Mouse (Mus musculus): Measurements from ENCODE around the gene Fcho2. TPM values are rescaled to one million over a fixed set of nuclear protein-coding genes. Genes with fewer than 3 reads are reported as not detected.
A peak's percentile ranks its signal among the peaks of the same experiment; 100 is the strongest.

Gene Fcho2
- total RNA-seq, 2 experiments from 2014 or later = 37.6 to 38.9 TPM

- no peak for DNase-seq (ENCODE audit: low spot score in 2 of 2)
These were observed 6.2 kb downstream of the Fcho2 start for GRCm38 (mm10) chr13:98809087-98809486.

GRCm38 (mm10) chr13:98804480-98804879 is 10.8 kb downstream of the Fcho2 start:
- DNase-seq (ENCODE audit: low spot score in 2 of 2) = no peak

DNA sequence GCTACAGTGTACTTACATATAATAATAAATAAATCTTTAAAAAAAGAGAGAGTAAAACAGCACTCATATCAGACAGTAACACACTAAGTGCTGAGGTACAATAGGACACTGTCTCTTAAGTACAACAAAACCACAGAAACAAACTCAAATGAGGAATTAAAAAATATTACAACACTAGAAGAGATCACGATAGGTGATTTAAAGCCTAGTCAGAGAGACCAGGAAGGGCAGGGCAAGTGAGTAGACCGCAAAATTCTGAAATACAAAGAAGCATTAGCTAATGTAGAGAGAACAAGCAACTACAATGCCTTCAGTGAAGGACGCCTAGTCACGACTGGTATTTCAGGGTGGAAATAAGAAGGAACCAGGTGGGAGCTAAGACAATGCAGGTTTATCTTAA is 11.6 kb downstream of the Fcho2 start:
- DNase-seq (ENCODE audit: low spot score in 2 of 2) = no peak

DNA sequence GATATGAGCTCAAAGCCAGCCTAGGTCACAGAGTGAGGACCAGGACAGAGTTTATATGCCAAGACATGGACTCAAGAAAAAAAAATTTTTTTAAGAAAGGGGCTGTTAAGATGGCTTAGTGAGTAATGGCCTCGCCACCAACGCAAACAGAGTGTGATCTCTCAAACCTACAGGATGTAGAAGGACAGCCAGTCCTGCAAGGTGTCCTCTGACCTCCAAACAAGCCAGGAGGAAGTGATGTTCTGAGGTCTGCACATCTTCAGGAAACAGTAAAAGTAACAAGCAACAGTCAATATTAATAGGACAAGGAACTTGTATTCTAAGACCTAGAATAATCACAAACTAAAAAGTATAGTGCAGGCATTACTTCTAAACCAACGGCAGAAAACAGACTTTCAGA is 12.3 kb downstream of the Fcho2 start:
- DNase-seq (ENCODE audit: low spot score in 2 of 2) = no peak

DNA sequence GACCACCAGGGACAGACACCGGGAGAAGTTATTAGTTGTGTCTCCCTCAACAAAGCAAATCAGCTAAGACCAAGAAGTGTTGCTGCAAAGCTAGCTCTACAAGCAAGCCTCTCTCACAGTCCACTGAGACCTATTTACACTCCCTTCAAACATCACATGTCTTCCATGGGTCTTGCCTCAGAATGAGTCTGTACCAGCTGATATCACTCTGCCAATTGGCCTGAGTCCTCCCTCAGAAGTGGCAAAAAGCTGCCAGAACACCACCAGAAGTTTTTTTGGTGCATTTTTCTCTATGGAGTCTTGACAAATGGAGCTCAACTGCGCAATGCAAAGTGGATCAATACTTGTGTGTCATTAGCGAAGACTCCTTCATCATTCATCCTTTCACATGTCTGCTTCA is 19.7 kb downstream of the Fcho2 start:
- no peak for DNase-seq (ENCODE audit: low spot score in 2 of 2)

- DNase-seq (ENCODE audit: low spot score in 2 of 2) = no peak
These were observed 22.4 kb downstream of the Fcho2 start for GRCm38 (mm10) chr13:98792864-98793263.

DNA sequence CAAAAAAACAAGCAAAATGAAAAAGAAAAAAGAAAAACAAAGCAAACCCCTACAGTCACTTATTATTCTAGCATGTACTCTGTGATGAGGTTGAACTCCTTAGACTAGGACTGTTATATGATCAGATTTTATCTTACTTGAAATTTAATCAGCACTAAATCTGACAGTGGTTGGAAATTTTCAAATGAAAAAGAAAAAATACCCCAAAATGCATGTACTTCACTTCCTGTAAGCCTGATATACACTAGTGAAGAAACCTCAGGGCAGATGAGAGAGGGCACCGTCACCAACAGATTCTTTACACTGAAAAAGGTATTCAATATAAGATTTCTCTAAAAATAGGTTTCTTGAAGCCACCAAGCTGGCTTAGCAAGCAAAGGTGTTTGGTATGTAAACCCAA is 23.6 kb downstream of the Fcho2 start:
- DNase-seq (ENCODE audit: low spot score in 2 of 2) = no peak

GRCm38 (mm10) chr13:98786970-98787685 is 28.1 kb downstream of the Fcho2 start:
- no peak for DNase-seq (ENCODE audit: low spot score in 2 of 2)

GRCm38 (mm10) chr13:98777959-98778358 is 37.3 kb downstream of the Fcho2 start:
- no peak for DNase-seq (ENCODE audit: low spot score in 2 of 2)

DNA sequence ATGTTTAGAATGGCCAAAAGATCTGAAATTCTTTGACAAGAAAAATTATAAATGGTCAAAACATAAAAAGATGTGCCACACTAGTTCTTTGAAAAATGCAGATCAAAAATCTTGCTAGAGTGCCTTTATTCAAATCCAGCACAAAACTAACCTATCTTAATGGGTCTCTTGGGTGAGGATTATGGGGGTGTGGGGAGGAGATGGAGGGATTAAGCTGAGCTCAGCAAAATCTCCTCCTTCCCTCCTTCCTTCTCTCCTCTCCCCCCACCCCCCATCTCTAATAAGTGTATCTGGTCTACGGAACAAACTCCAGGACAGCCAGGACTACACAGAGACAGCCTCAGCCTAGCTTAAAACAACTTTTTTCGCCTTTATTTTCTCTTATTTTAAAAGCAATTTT is 43.8 kb downstream of the Fcho2 start:
- DNase-seq (ENCODE audit: low spot score in 2 of 2) = no peak

GRCm38 (mm10) chr13:98768329-98768728 is 46.9 kb downstream of the Fcho2 start:
- peak in 1 of 2 experiments; percentile 40 for DNase-seq (ENCODE audit: low spot score in 2 of 2)

- DNase-seq (ENCODE audit: low spot score in 2 of 2) = no peak
These were observed 53.5 kb downstream of the Fcho2 start for GRCm38 (mm10) chr13:98761771-98762170.

- no peak for DNase-seq (ENCODE audit: low spot score in 2 of 2)
These were observed 59.4 kb downstream of the Fcho2 start for GRCm38 (mm10) chr13:98755886-98756285.

DNA sequence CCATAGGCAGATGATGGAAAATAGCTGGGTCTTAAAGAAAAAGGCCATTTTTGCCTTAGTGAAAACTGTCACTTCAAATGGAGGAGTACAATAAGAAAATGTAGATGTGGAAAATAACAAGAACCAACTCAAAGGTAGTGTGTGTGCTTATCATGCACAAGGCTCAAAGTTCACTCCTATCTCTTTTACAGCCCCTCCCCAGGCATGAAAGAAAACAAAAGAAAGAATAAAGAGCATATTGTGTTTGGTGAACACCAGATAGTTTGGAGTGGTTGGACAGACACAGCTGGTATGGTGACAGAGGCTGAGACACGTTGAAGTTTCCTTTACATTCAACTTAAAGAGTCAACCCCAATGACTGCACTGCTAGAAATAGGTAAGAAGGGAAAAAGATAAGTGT is 70.6 kb downstream of the Fcho2 start:
- no peak for DNase-seq (ENCODE audit: low spot score in 2 of 2)

GRCm38 (mm10) chr13:98743829-98744228 is 71.4 kb downstream of the Fcho2 start:
- DNase-seq (ENCODE audit: low spot score in 2 of 2) = no peak

DNA sequence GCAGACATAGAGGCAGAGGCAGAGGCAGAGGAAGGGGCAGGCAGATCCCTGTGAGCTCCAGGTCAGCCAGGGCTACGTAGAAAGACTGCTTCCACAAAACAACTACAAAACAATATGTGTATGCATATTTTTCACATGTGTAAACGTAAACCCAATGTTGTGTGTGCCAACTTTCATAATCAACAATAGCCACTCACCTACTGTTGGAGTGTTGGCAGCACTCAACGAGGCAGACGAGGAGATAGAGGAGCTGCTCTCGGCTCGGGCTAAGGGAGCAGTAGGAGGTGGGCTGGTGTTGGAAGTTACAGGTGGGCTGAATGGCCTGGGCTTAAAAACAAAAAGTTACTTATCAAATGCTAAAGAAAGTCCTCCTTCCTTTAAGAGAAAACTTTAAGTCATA is 72.0 kb downstream of the Fcho2 start:
- no peak for DNase-seq (ENCODE audit: low spot score in 2 of 2)

- no peak for DNase-seq (ENCODE audit: low spot score in 2 of 2)
These were observed 77.0 kb downstream of the Fcho2 start for GRCm38 (mm10) chr13:98738213-98738612.

DNA sequence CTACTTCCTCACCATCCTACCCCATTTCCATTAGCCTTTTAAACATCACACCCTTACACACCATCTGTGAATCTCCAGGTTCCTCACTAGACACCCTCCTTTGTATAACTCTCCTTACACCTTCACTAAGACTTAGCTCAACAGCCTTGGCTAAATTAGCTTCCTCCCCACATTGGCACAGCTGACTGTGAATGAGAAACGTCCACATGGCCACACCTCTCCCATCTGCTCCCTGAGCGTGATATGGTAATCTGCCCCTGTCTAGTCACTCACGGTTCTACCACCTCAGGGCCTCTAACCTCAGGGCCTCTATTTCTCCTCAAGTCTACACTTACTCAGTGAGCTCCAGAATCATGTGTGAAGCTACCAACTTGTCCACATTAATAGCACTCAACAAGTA is 82.0 kb downstream of the Fcho2 start:
- no peak for DNase-seq (ENCODE audit: low spot score in 2 of 2)

- peak in 1 of 2 experiments; percentile 65 for DNase-seq (ENCODE audit: low spot score in 2 of 2)
These were observed 85.8 kb downstream of the Fcho2 start for GRCm38 (mm10) chr13:98729271-98730062.

DNA sequence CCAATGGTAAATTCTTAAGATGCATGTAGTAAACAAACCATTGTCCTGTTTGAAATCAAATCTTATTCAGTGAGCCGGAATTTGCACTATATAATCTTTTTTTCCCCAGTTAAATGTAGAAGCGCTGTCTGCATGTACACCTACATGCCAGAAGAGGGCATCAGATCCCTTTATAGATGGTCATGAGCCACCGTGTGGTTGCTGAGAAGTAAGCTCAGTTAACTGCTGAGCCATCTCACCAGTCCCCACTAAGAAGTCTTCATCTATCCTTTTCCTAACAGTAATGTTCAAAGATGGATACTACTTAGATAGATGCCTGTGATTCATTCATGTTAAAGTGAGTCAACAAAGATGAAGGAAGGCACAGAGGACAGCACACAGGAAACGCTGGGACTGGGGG is 88.8 kb downstream of the Fcho2 start:
- peak in 1 of 2 experiments; percentile 32 for DNase-seq (ENCODE audit: low spot score in 2 of 2)

GRCm38 (mm10) chr13:98723430-98723829 is 91.8 kb downstream of the Fcho2 start:
- no peak for DNase-seq (ENCODE audit: low spot score in 2 of 2)

- no peak for DNase-seq (ENCODE audit: low spot score in 2 of 2)
These were observed 93.0 kb downstream of the Fcho2 start for GRCm38 (mm10) chr13:98722296-98722695.

DNA sequence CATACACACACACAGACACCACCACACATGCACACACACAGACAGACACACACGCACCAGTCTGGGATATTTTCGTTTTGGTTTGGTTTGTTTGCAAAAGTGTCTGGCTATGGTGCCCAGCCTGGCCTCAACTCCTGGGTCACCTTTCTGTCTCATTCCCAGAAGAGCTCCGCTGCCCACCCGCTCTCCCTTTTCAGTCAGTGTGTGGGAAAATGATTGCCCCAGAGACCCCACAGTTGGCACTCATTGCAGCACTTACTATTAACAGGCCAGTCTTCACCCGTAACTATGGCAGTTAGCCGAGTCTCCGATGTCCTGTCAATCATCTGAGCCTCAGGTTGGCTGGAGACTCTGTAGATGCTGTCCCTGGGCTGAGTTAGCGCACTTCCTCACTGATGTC is 99.1 kb downstream of the Fcho2 start:
- no peak for DNase-seq (ENCODE audit: low spot score in 2 of 2)
